ENCODE assay signal across 8 mouse cellular contexts in the genomic region with DNA sequence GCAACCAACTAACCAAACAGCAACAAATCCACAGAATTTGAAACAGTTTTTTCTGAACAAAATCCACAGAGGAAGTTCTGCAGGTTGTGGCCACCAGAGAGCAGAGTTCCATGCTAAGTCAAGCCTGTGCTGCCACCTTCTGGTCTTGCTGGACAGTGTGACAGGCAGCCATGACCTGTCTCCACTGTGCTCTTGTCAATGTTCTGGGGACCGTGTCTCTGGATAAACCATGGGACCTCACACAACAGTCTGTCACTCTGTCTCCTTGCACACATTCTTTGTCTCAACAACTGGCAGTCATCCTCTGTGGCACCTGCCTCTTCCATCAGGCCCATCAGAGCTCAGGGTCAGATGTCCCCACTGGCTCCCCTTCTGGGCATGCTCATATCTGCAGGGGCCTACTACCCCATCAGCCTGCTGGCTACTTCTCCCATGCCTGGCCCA. TPM values are rescaled to one million over a fixed set of nuclear protein-coding genes. Genes with fewer than 3 reads are reported as not detected.
DNase-seq lines count a peak whose midpoint lies in the region; ATAC-seq and TF ChIP-seq lines count a peak whose summit lies in the region.

No protein-coding gene starts in this region.

- TF ChIP-seq POLR2A in kidney, adult 2 months (IDR thresholded peaks at IDR 0.05; ENCODE audit: low read depth, low read length), result no peak

- 19% methylated on average over 1 of the region's 1 CpGs for WGBS in midbrain, embryonic 10.5 days
- WGBS in midbrain, embryonic 15.5 days, result 11% methylated on average over 1 of the region's 1 CpGs
- 3% methylated on average over 1 of the region's 1 CpGs for WGBS in kidney, adult 2 months
- WGBS in limb, embryonic 11.5 days, result 42% methylated on average over 1 of the region's 1 CpGs

- H3K4me1 ChIP-seq in midbrain, embryonic 10.5 days, result no peaks in the 10 kb centered on the region
- H3K4me1 ChIP-seq in midbrain, embryonic 15.5 days, result no peaks in the 10 kb centered on the region
- peaks cover 9% of the 10 kb centered on the region; the same call in 1 of the 2 replicates for H3K4me1 ChIP-seq in kidney, adult 2 months (ENCODE audit: control insufficient read depth, insufficient read depth, low read length)
- no peaks in the 10 kb centered on the region for H3K4me1 ChIP-seq in limb, embryonic 11.5 days (ENCODE audit: control insufficient read depth, insufficient read depth, low read length)

- H3K4me3 ChIP-seq in midbrain, embryonic 10.5 days, result no peak overlapping the region
- no peak overlapping the region for H3K4me3 ChIP-seq in midbrain, embryonic 15.5 days
- H3K4me3 ChIP-seq in kidney, adult 2 months (ENCODE audit: insufficient read depth, low read depth, low read length), result no peak overlapping the region
- H3K4me3 ChIP-seq in limb, embryonic 11.5 days (ENCODE audit: low read depth, low read length), result no peak overlapping the region

- ATAC-seq in midbrain, embryonic 15.5 days (replicated peaks), result no peak
- ATAC-seq in common myeloid progenitor, adult 5-6 weeks (replicated peaks; ENCODE audit: low read depth, poor library complexity, severe bottlenecking), result peak; percentile 92
- ATAC-seq in granulocyte monocyte progenitor cell, adult 5-6 weeks (replicated peaks; ENCODE audit: poor library complexity, severe bottlenecking), result peak; percentile 94
- ATAC-seq in limb, embryonic 11.5 days (ENCODE audit: insufficient number of reproducible peaks, low FRiP score, low TSS enrichment, low read depth), result peak; percentile 51; the same call in 1 of the 2 replicates
- ATAC-seq in monocyte, adult 5-6 weeks (replicated peaks; ENCODE audit: insufficient number of reproducible peaks, low FRiP score, low TSS enrichment, poor library complexity, severe bottlenecking), result peak; percentile 96

- no peaks in the 10 kb centered on the region for H3K9me3 ChIP-seq in midbrain, embryonic 10.5 days (replicated peaks)
- H3K9me3 ChIP-seq in midbrain, embryonic 15.5 days, result no peaks in the 10 kb centered on the region
- no peaks in the 10 kb centered on the region for H3K9me3 ChIP-seq in limb, embryonic 11.5 days (ENCODE audit: control insufficient read depth, low read length)

- no peak overlapping the region for H3K4me2 ChIP-seq in midbrain, embryonic 15.5 days
- no peak overlapping the region for H3K4me2 ChIP-seq in limb, embryonic 11.5 days (ENCODE audit: low read depth, severe bottlenecking)

- peak; percentile 77 for DNase-seq in midbrain, embryonic 10.5 days (ENCODE audit: low spot score)
- DNase-seq in kidney, adult 2 months, result peak; percentile 82
- DNase-seq in limb, embryonic 11.5 days (ENCODE audit: low spot score), result peak; percentile 80
- peak; percentile 83 for DNase-seq in splenic B cell, adult 2 months (ENCODE audit: low read depth, low spot score)

- peak; percentile 100; the same call in 1 of the 2 replicates for TF ChIP-seq CTCF in kidney, adult 2 months (conservative IDR thresholded peaks at IDR 0.05; ENCODE audit: insufficient read depth, insufficient read length, low read depth, low read length)

- no peaks in the 10 kb centered on the region for H3K27me3 ChIP-seq in midbrain, embryonic 10.5 days (ENCODE audit: low read depth, poor library complexity, severe bottlenecking)
- H3K27me3 ChIP-seq in midbrain, embryonic 15.5 days (replicated peaks), result no peaks in the 10 kb centered on the region
- H3K27me3 ChIP-seq in kidney, adult 2 months (replicated peaks; ENCODE audit: control insufficient read depth, insufficient read depth, low read length), result no peaks in the 10 kb centered on the region
- H3K27me3 ChIP-seq in limb, embryonic 11.5 days (ENCODE audit: control insufficient read depth, insufficient read depth, low read length), result no peaks in the 10 kb centered on the region
- H3K27me3 ChIP-seq in splenic B cell, adult 2 months (ENCODE audit: control insufficient read depth, insufficient read depth, low read length, poor library complexity, severe bottlenecking), result no peaks in the 10 kb centered on the region

- H3K9ac ChIP-seq in midbrain, embryonic 15.5 days, result no peak overlapping the region
- H3K9ac ChIP-seq in limb, embryonic 11.5 days (ENCODE audit: low read length), result no peak overlapping the region

- peaks cover 38% of the 10 kb centered on the region for H3K36me3 ChIP-seq in midbrain, embryonic 10.5 days
- H3K36me3 ChIP-seq in midbrain, embryonic 15.5 days (replicated peaks), result no peaks in the 10 kb centered on the region; the same call in 1 of the 2 replicates
- no peaks in the 10 kb centered on the region for H3K36me3 ChIP-seq in kidney, adult 2 months (ENCODE audit: control insufficient read depth, insufficient read depth, low read length)
- peaks cover 3% of the 10 kb centered on the region; the same call in 1 of the 2 replicates for H3K36me3 ChIP-seq in limb, embryonic 11.5 days (ENCODE audit: control insufficient read depth, insufficient read depth, low read length)
- no peaks in the 10 kb centered on the region for H3K36me3 ChIP-seq in splenic B cell, adult 2 months (ENCODE audit: control insufficient read depth, insufficient read depth, low read length, poor library complexity, severe bottlenecking)

- H3K27ac ChIP-seq in midbrain, embryonic 10.5 days (replicated peaks), result 0 out of 2 replicates have a peak overlapping the region, but pooled peaks have one; percentile 19
- no peak overlapping the region for H3K27ac ChIP-seq in midbrain, embryonic 15.5 days
- no peak overlapping the region for H3K27ac ChIP-seq in kidney, adult 2 months (ENCODE audit: insufficient read depth, low read depth, low read length)
- H3K27ac ChIP-seq in limb, embryonic 11.5 days (replicated peaks; ENCODE audit: low read depth, low read length), result no peak overlapping the region

RNA-seq across cellular contexts. Expression of gene Ccdc57, which starts 27.2 kb away (rescaled TPM):
- 5.9 and 6.2 TPM in 2 replicates for polyA plus RNA-seq in midbrain, embryonic 10.5 days (2016; fragmentation: Nextera tagmentation; extraction: Ambion mirVana)
- 7.4 and 8.2 TPM in 2 replicates for polyA plus RNA-seq in midbrain, embryonic 15.5 days (2015; fragmentation: Nextera tagmentation; extraction: Ambion mirVana)
- total RNA-seq in common myeloid progenitor, adult 5-6 weeks (2017), result 9.7 and 10.1 TPM in 2 replicates
- total RNA-seq in granulocyte monocyte progenitor cell, adult 5-6 weeks (2014; fragmentation: Nextera tagmentation), result 4.6 and 5.2 TPM in 2 replicates
- 5.6 and 6.9 TPM in 2 replicates for total RNA-seq in granulocyte monocyte progenitor cell, adult 5-6 weeks (2017)
- 2.9 and 3.5 TPM in 2 replicates for polyA plus RNA-seq in kidney, adult 2 months (2012; rRNA removed)
- 5.0 and 5.1 TPM in 2 replicates for polyA plus RNA-seq in limb, embryonic 11.5 days (2014; fragmentation: Nextera tagmentation; extraction: Ambion mirVana)
- total RNA-seq in monocyte, adult 5-6 weeks (2017), result 0.39 to 0.57 TPM in 2 of 3 replicates, not detected in the other

RNA-seq across cellular contexts. Expression of gene Slc16a3, which starts 42.8 kb away (rescaled TPM):
- 120 and 215 TPM in 2 replicates for polyA plus RNA-seq in midbrain, embryonic 10.5 days (2016; fragmentation: Nextera tagmentation; extraction: Ambion mirVana)
- polyA plus RNA-seq in midbrain, embryonic 15.5 days (2015; fragmentation: Nextera tagmentation; extraction: Ambion mirVana), result 8.4 and 10.4 TPM in 2 replicates
- total RNA-seq in common myeloid progenitor, adult 5-6 weeks (2017), result 3.0 and 3.9 TPM in 2 replicates
- total RNA-seq in granulocyte monocyte progenitor cell, adult 5-6 weeks (2014; fragmentation: Nextera tagmentation), result 5.0 and 11.3 TPM in 2 replicates
- total RNA-seq in granulocyte monocyte progenitor cell, adult 5-6 weeks (2017), result 4.1 and 4.7 TPM in 2 replicates
- 2.0 and 2.9 TPM in 2 replicates for polyA plus RNA-seq in kidney, adult 2 months (2012; rRNA removed)
- polyA plus RNA-seq in limb, embryonic 11.5 days (2014; fragmentation: Nextera tagmentation; extraction: Ambion mirVana), result 48.2 and 58.1 TPM in 2 replicates
- 74.0 to 101 TPM (median 95.1 TPM) in 3 replicates for total RNA-seq in monocyte, adult 5-6 weeks (2017)
